Mouse (Mus musculus): Measurements from ENCODE around the gene Thsd7a. TPM values are rescaled to one million over a fixed set of nuclear protein-coding genes. Genes with fewer than 3 reads are reported as not detected.

Thsd7a gene
- polyA plus RNA-seq, 1 experiment from 2014 or later: 4.9 TPM

GRCm38 (mm10) chr6:12448851-12449250, 300.4 kb downstream of the Thsd7a start:
- no peak for ATAC-seq (replicated peaks; ENCODE audit: insufficient number of reproducible peaks, low FRiP score, low TSS enrichment, low read depth)
- 79% methylated on average over 3 of the region's 3 CpGs for WGBS

DNA sequence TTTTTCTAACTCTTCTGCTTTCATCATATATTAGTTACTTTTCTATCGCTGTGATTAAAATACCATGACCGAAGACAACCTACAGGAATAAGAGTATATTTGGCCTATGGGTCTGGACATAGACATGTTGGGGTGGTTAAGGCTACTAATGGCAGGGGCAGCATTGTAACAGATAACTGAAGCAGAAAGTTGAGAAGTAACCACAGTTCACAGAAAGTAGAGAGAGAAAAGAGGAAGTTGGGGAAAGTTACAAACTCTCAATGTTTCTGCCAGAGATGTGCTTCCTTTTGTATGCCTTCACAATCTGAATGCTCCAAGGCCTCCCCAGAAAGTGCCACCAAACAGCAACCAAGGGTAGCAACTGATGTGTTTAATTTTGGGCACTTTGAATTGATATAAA, 303.7 kb downstream of the Thsd7a start:
- Histone ChIP-seq H3K36me3 (replicated peaks; ENCODE audit: control insufficient read depth, insufficient read depth, low read depth, low read length) (no peaks in the 10 kb centered on the region), H3K4me1 (ENCODE audit: control insufficient read depth, insufficient read depth, low read length) (no peaks in the 10 kb centered on the region), H3K4me3 (ENCODE audit: low read depth, low read length) (no peak overlapping the region), H3K27me3 (ENCODE audit: control insufficient read depth, insufficient read depth, low read length) (no peaks in the 10 kb centered on the region), H3K9ac (replicated peaks; ENCODE audit: low read length) (no peak overlapping the region), H3K27ac (replicated peaks; ENCODE audit: low read depth, low read length) (no peak overlapping the region), H3K4me2 (ENCODE audit: low read depth, low read length) (no peak overlapping the region), H3K9me3 (replicated peaks; ENCODE audit: control insufficient read depth, low read length) (no peaks in the 10 kb centered on the region)
- 94% methylated on average over 2 of the region's 2 CpGs for WGBS
- DNase-seq (ENCODE audit: low spot score) (no peak), ATAC-seq (replicated peaks; ENCODE audit: insufficient number of reproducible peaks, low FRiP score, low TSS enrichment, low read depth) (no peak)

More at GRCm38 (mm10) chr6:12448851-12449250, 300.4 kb downstream of the Thsd7a start:
- H3K27ac ChIP-seq (replicated peaks; ENCODE audit: low read depth, low read length): no peak overlapping the region
- no peaks in the 10 kb centered on the region for H3K27me3 ChIP-seq (ENCODE audit: control insufficient read depth, insufficient read depth, low read length)
- DNase-seq (ENCODE audit: low spot score): no peak
- H3K9me3 ChIP-seq (replicated peaks; ENCODE audit: control insufficient read depth, low read length): no peaks in the 10 kb centered on the region
- no peak overlapping the region for H3K9ac ChIP-seq (replicated peaks; ENCODE audit: low read length)
- H3K36me3 ChIP-seq (replicated peaks; ENCODE audit: control insufficient read depth, insufficient read depth, low read depth, low read length): no peaks in the 10 kb centered on the region
- H3K4me2 ChIP-seq (ENCODE audit: low read depth, low read length): no peak overlapping the region
- H3K4me1 ChIP-seq (ENCODE audit: control insufficient read depth, insufficient read depth, low read length): no peaks in the 10 kb centered on the region
- H3K4me3 ChIP-seq (ENCODE audit: low read depth, low read length): no peak overlapping the region

GRCm38 (mm10) chr6:12439561-12439960, 309.6 kb downstream of the Thsd7a start:
- H3K4me1 ChIP-seq (ENCODE audit: control insufficient read depth, insufficient read depth, low read length): no peaks in the 10 kb centered on the region
- DNase-seq (ENCODE audit: low spot score) (no peak), ATAC-seq (replicated peaks; ENCODE audit: insufficient number of reproducible peaks, low FRiP score, low TSS enrichment, low read depth) (no peak)
- H3K9me3 ChIP-seq (replicated peaks; ENCODE audit: control insufficient read depth, low read length): no peaks in the 10 kb centered on the region
- H3K4me2 ChIP-seq (ENCODE audit: low read depth, low read length): no peak overlapping the region
- H3K36me3 ChIP-seq (replicated peaks; ENCODE audit: control insufficient read depth, insufficient read depth, low read depth, low read length): no peaks in the 10 kb centered on the region
- no peak overlapping the region for H3K4me3 ChIP-seq (ENCODE audit: low read depth, low read length)
- H3K27me3 ChIP-seq (ENCODE audit: control insufficient read depth, insufficient read depth, low read length): no peaks in the 10 kb centered on the region
- H3K27ac ChIP-seq (replicated peaks; ENCODE audit: low read depth, low read length): no peak overlapping the region
- no peak overlapping the region for H3K9ac ChIP-seq (replicated peaks; ENCODE audit: low read length)

DNA sequence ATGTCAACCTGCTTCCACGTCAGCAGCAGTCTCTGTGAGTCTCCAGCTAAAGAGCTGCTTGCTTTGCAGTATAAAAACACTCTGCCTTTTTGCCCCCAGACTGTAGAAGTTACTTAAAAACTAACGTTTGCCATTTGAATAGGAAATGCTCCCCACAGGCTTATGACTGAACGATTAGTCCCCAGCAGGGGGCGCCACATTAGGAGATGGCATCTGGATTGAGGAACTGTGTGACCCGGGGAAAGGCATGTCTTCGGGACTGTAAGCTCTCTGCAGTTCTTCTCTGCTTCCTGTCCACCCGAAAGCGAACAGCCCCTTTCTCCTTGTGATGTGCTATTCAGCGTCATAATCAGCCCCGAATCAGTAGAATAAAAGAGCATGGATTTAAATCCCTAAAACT, 330.1 kb downstream of the Thsd7a start:
- Histone ChIP-seq H3K4me3 (ENCODE audit: low read depth, low read length) (no peak overlapping the region), H3K9ac (replicated peaks; ENCODE audit: low read length) (no peak overlapping the region), H3K4me2 (ENCODE audit: low read depth, low read length) (no peak overlapping the region), H3K4me1 (ENCODE audit: control insufficient read depth, insufficient read depth, low read length) (no peaks in the 10 kb centered on the region), H3K27ac (replicated peaks; ENCODE audit: low read depth, low read length) (no peak overlapping the region), H3K36me3 (replicated peaks; ENCODE audit: control insufficient read depth, insufficient read depth, low read depth, low read length) (no peaks in the 10 kb centered on the region), H3K27me3 (ENCODE audit: control insufficient read depth, insufficient read depth, low read length) (no peaks in the 10 kb centered on the region), H3K9me3 (replicated peaks; ENCODE audit: control insufficient read depth, low read length) (no peaks in the 10 kb centered on the region)
- no peak for DNase-seq (ENCODE audit: low spot score)
- no peak for ATAC-seq (replicated peaks; ENCODE audit: insufficient number of reproducible peaks, low FRiP score, low TSS enrichment, low read depth)
- WGBS: 88% methylated on average over 10 of the region's 10 CpGs

DNA sequence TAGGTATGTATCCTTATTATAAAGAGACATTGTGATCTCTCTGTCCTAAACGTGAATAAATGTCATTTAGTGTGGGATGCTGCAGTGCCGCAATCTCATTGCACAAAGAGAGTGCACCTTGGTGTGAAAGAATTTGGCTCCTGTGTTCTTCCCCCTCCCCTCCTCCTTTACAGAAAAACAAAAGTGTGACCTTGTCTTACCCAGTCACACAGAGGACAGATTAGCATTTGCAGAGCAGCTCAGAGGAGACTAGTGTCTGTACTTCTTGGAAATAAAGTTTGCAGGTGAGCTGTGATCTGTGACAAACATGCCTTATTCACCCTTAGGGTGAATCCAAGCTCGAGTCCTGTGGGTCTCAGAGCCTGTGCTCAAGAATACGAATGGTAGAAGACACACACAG, 332.2 kb downstream of the Thsd7a start:
- WGBS: 49% methylated on average over 4 of the region's 4 CpGs
- Histone ChIP-seq H3K27me3 (ENCODE audit: control insufficient read depth, insufficient read depth, low read length) (no peaks in the 10 kb centered on the region), H3K9ac (replicated peaks; ENCODE audit: low read length) (no peak overlapping the region), H3K4me3 (ENCODE audit: low read depth, low read length) (no peak overlapping the region), H3K27ac (replicated peaks; ENCODE audit: low read depth, low read length) (no peak overlapping the region), H3K4me1 (ENCODE audit: control insufficient read depth, insufficient read depth, low read length) (no peaks in the 10 kb centered on the region), H3K9me3 (replicated peaks; ENCODE audit: control insufficient read depth, low read length) (no peaks in the 10 kb centered on the region), H3K36me3 (replicated peaks; ENCODE audit: control insufficient read depth, insufficient read depth, low read depth, low read length) (no peaks in the 10 kb centered on the region), H3K4me2 (ENCODE audit: low read depth, low read length) (no peak overlapping the region)
- ATAC-seq (replicated peaks; ENCODE audit: insufficient number of reproducible peaks, low FRiP score, low TSS enrichment, low read depth) (no peak), DNase-seq (ENCODE audit: low spot score) (no peak)

GRCm38 (mm10) chr6:12404441-12404840, 344.8 kb downstream of the Thsd7a start:
- Histone ChIP-seq H3K4me2 (ENCODE audit: low read depth, low read length) (no peak overlapping the region), H3K9me3 (replicated peaks; ENCODE audit: control insufficient read depth, low read length) (no peaks in the 10 kb centered on the region), H3K27ac (replicated peaks; ENCODE audit: low read depth, low read length) (no peak overlapping the region), H3K27me3 (ENCODE audit: control insufficient read depth, insufficient read depth, low read length) (no peaks in the 10 kb centered on the region), H3K4me3 (ENCODE audit: low read depth, low read length) (no peak overlapping the region), H3K4me1 (ENCODE audit: control insufficient read depth, insufficient read depth, low read length) (no peaks in the 10 kb centered on the region), H3K36me3 (replicated peaks; ENCODE audit: control insufficient read depth, insufficient read depth, low read depth, low read length) (no peaks in the 10 kb centered on the region), H3K9ac (replicated peaks; ENCODE audit: low read length) (no peak overlapping the region)
- no peak for DNase-seq (ENCODE audit: low spot score)
- ATAC-seq (replicated peaks; ENCODE audit: insufficient number of reproducible peaks, low FRiP score, low TSS enrichment, low read depth): no peak
- 90% methylated on average over 2 of the region's 2 CpGs for WGBS

DNA sequence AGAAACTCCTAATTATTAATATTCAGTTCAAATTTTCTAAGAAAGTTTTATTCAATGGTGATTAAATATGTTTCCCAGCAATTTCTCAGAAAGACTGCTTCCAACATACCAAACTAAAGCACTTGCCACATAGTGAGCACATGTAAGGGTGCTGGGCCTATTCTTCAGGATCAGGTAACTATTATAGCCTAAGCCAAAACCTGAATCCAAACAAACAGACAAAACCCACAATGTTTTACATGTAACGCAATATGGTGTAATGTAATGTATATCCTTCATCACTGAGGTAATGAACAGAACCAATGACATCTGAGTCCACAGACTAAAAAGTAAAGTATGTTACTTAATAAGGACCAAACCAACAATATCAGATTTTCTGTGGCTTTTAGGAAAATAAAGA, 346.2 kb downstream of the Thsd7a start:
- no peaks in the 10 kb centered on the region for H3K9me3 ChIP-seq (replicated peaks; ENCODE audit: control insufficient read depth, low read length)

DNA sequence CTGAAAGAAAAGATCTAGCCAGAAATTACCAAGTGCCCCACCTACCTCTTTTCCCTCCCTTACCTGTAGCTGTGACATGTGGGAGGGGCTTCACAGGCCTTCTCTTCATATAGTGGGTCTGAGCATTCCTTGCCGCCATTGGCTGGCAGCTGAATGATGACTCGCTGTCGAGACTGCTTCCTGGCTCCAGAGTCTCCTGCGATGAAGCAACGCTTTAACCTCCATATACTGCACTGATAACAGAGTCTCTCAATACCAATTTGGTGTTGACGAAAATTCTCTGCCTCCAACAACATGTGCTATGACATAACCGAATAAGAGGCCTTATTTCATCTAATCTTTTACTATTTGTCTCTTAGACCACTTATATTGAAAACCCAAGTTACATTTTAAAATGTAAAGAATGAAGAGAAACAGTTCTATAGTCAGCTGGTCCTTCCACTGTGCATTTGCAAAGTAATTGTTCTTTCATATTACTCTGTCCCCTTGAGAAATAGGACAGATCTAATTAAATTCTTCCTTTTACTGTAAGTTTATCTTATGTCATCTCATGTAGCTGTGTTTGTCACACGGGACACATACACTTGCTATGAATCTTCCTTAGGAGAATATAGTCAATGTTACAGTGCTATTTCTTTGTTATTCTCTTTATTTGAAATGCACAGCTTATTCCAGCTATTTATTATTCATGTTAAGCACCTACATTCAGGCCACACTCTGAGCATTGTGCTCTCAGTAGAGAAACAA, 351.3 kb downstream of the Thsd7a start:
- Histone ChIP-seq H3K4me1 (ENCODE audit: control insufficient read depth, insufficient read depth, low read length) (no peaks in the 10 kb centered on the region), H3K27ac (replicated peaks; ENCODE audit: low read depth, low read length) (no peak overlapping the region), H3K4me3 (ENCODE audit: low read depth, low read length) (no peak overlapping the region), H3K27me3 (ENCODE audit: control insufficient read depth, insufficient read depth, low read length) (no peaks in the 10 kb centered on the region), H3K36me3 (replicated peaks; ENCODE audit: control insufficient read depth, insufficient read depth, low read depth, low read length) (no peaks in the 10 kb centered on the region), H3K9ac (replicated peaks; ENCODE audit: low read length) (no peak overlapping the region), H3K4me2 (ENCODE audit: low read depth, low read length) (no peak overlapping the region), H3K9me3 (replicated peaks; ENCODE audit: control insufficient read depth, low read length) (no peaks in the 10 kb centered on the region)
- DNase-seq (ENCODE audit: low spot score) (no peak), ATAC-seq (replicated peaks; ENCODE audit: insufficient number of reproducible peaks, low FRiP score, low TSS enrichment, low read depth) (no peak)
- WGBS: 84% methylated on average over 8 of the region's 8 CpGs

More for the DNA sequence above, 346.2 kb downstream of the Thsd7a start:
- Histone ChIP-seq H3K27ac (replicated peaks; ENCODE audit: low read depth, low read length) (no peak overlapping the region), H3K4me1 (ENCODE audit: control insufficient read depth, insufficient read depth, low read length) (no peaks in the 10 kb centered on the region), H3K9ac (replicated peaks; ENCODE audit: low read length) (no peak overlapping the region), H3K4me2 (ENCODE audit: low read depth, low read length) (no peak overlapping the region), H3K27me3 (ENCODE audit: control insufficient read depth, insufficient read depth, low read length) (no peaks in the 10 kb centered on the region), H3K36me3 (replicated peaks; ENCODE audit: control insufficient read depth, insufficient read depth, low read depth, low read length) (no peaks in the 10 kb centered on the region), H3K4me3 (ENCODE audit: low read depth, low read length) (no peak overlapping the region)
- ATAC-seq (replicated peaks; ENCODE audit: insufficient number of reproducible peaks, low FRiP score, low TSS enrichment, low read depth) (no peak; the same call in 1 of the 2 replicates), DNase-seq (ENCODE audit: low spot score) (peak; percentile 5)
- WGBS: 75% methylated on average over 1 of the region's 1 CpGs

All from embryonic facial prominence, embryonic 11.5 days (tissue).